Mouse (Mus musculus) activated CD4-positive, CD25-positive, alpha-beta regulatory T cell (primary cell): Measurements from ENCODE around the gene Sec16a. TPM values are rescaled to one million over a fixed set of nuclear protein-coding genes. Genes with fewer than 3 reads are reported as not detected.

Source experiments
- polyA plus RNA-seq, 2 experiments: library from polyadenylated mRNA; unstranded; fragments of 100-300 nt; shearing (Covaris generic); gene quantifications; one replicate each; pipeline ENCODE4 v1.2.1; 2017

The Sec16a gene
- 10 to 100 TPM; 21.7 to 46.1 TPM for polyA plus RNA-seq

DNA sequence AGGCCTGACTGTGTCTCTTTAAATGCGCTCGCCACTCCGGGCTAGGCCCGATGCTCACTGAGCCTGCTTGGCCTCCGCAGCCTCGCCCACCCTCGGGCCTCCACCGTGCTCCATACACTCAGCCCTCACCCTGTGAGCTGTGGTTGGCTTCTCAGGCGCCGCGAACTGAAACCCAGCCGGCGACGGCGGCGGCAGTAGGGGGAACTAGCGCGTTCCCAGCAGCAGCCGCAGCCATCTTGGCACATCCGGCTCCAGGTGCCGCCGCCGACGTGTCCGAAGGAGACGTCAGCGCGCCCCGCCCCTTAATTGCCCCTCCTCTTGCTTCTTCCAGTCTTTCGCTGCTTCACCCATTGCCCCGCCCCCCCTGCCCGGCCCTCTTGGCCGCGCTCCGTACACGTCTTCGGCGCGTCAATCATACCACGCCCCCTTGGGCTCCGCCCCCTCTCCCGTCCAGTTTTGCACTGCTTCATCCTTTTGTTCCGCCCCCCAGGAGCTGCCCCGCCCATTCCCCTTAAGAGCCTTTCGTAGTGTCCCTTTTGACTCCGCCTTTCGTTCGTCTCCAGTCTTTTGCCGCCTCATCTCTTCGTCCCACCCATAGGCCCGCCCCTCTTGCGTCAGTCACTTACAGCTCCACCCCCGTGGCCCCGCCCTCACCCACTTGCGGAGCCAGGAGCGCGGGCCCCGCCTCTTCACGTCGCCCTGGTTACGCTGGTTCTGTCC, at the start of gene Sec16a:
Sec16a (minus strand) TSS at position 271 of the 720 bp plus-strand sequence.

DNA sequence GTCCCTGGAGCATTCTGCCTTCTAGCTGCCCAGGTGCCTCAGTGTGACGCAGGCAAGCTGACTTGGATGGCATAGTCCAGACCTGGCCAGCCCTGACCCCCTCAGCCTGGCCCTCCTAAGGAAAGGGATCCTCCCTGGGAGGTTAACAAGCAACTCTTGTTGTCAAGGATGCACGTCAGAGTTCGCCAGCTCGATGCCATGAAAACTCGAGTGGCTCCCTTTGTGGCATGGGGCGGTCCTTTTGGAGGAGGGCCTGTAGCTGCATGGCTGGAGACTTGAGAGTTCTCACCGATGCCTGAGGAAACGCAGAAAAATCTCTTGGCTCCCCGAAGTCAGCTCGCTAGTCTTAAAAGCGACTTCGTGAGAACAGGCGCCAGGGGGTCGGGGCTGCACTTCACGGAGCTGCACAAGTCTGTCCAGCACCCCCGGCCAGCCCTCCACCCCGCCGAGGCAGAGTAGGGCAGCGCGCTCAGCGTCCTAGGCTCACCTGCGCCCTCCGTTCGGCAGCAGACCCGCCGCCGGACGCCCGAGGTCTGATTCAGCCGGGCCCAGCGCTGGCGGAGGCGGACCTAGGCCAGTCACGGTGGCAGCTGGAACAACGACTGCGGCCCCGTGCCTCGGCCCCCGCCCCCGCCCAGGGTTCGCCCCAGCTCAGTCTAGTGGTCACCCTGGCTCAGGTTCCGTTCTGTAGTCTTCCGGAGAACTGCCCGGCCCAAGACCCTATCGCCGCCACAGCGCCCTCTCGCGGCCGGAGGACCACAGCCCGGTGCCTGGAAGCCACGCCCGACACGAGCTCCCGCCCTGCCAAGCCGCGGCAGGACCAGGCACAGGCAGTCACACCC, 36.3 kb downstream of the Sec16a start, which contains the start of gene Inpp5e:
Inpp5e (minus strand) TSS at position 689 of the 842 bp plus-strand sequence.

DNA sequence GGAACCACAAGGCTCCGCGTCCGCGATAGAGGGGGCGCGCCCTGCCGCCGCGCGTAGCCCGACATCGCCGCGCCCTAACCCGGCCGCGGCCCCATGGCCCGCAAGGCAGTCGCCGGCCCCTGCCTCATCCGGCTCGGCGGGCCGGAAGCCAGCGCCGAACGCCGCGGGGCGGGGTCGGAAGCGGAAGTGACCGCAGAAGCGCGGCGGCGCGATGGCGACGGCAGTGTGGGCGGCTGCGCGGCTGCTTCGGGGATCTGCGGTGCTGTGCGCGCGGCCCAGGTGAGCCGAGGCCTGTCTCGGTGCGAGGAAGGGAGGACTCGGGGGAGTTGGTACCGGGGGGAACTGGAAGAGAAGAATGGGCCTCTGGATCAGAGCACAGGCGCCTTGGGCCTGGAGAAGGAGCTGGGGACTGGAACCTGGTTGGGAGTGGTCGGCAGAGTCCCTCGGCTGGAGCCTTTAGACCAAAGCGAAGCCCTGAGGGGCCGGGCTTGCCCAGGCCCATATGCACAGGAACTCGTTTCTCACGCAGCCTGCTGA, 55.8 kb downstream of the Sec16a start, which contains the start of the genes Entr1 and Pmpca:
Entr1 (minus strand) TSS at position 163 of the 537 bp plus-strand sequence.
Pmpca (plus strand) TSS at position 186 of the 537 bp plus-strand sequence.

DNA sequence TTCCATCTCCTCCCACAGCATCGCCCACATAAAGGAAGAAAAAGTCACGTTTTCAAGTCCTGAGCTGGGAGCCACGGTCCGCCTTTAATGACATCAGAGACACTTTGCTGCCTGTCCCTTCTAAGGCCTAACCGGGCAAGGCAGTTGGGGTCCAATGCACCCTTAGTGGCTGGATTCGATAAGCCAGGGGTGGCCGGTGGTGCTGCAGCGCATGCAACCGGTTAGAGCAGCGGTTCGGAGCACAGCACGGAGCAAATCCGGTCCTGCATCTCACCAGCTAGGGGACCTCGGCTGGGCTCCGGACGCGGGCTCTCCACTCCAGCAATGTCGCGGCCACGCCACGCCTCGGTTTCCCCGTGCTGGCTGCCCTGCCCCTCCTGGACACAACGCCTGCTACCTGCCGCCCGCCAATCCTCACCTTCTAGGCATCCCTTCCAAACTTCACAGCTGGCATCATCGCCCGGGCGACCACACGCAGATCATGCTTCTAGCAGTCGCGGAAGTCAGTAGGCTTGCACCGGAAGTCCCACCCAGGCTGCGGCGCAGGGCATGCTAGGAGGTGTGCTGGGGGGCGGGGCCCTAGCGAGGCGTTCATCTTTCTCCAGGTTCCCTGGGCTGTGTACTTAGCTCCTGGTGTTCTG, 64.8 kb downstream of the Sec16a start, which contains the start of gene Snapc4:
Snapc4 (minus strand) TSS at position 523 of the 641 bp plus-strand sequence.

DNA sequence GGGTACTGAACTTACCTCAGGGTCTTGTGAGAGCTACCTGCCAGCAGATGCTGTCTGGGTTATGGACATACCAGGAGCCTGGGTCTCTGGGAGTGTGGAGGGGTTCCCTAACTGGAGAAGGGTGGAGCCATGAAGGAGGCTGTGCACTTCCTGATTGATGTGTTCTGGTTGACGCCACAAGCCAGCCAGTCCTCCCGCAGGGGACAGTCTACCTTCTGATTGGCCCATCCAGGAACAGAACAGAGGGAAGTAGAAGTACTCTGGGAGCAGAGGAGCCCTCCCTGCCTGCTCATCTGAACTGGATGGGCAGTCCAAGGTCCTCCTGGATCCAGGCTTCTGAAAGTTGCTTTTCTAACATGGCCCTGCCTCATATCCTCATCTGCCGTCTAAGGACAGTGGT, 84.2 kb downstream of the Sec16a start, which contains the start of gene Card9:
Card9 (minus strand) TSS at position 147 of the 400 bp plus-strand sequence.

Other genes with a start within 250 kb of the Sec16a start
- gene Lhx3, start 236.9 kb downstream of the Sec16a start, polyA plus RNA-seq, result not detected
- gene Qsox2, start 207.7 kb downstream of the Sec16a start, polyA plus RNA-seq, result 1 to 10 TPM; 5.3 to 5.9 TPM
- gene Ccdc187, start 150.7 kb downstream of the Sec16a start, polyA plus RNA-seq, result under 1 TPM in 1 of 2 experiments, not detected in 1; 0.10 TPM
- gene Gpsm1, start 129.7 kb downstream of the Sec16a start, polyA plus RNA-seq, result 1 to 10 TPM; 7.7 to 8.0 TPM
- gene Dnlz, start 93.1 kb downstream of the Sec16a start, polyA plus RNA-seq, result 10 to 100 TPM; 16.2 to 19.0 TPM
- gene Card9, start 84.3 kb downstream of the Sec16a start, polyA plus RNA-seq, result 1 to 10 TPM; 2.2 to 5.9 TPM
- 10 to 100 TPM; 33.2 to 37.9 TPM for gene Snapc4, start 64.6 kb downstream of the Sec16a start, polyA plus RNA-seq
- 100 to 1,000 TPM; 141 to 145 TPM for gene Entr1, start 55.9 kb downstream of the Sec16a start, polyA plus RNA-seq
- gene Pmpca, start 55.9 kb downstream of the Sec16a start, polyA plus RNA-seq, result 10 to 100 TPM; 77.5 to 86.2 TPM
- gene Inpp5e, start 36.0 kb downstream of the Sec16a start, polyA plus RNA-seq, result 10 to 100 TPM; 26.4 to 29.8 TPM
- 10 to 100 TPM; 27.3 to 44.7 TPM for gene Notch1, start 71.4 kb upstream of the Sec16a start, polyA plus RNA-seq
- 1 to 10 TPM in 1 of 2 experiments, under 1 TPM in 1; 0.93 to 1.8 TPM for gene Egfl7, start 134.8 kb upstream of the Sec16a start, polyA plus RNA-seq
- gene Gm20532, start 141.4 kb upstream of the Sec16a start, polyA plus RNA-seq, result not detected
- gene Agpat2, start 159.2 kb upstream of the Sec16a start, polyA plus RNA-seq, result 10 to 100 TPM; 16.6 to 23.4 TPM
- 10 to 100 TPM in 1 of 2 experiments, 1 to 10 TPM in 1; 3.8 to 10.7 TPM for gene Fam69b, start 183.2 kb upstream of the Sec16a start, polyA plus RNA-seq
- 1 to 10 TPM in 1 of 2 experiments, under 1 TPM in 1; 0.29 to 3.0 TPM for gene Lcn4, start 226.1 kb upstream of the Sec16a start, polyA plus RNA-seq